Comparison of ENCODE assay signal across 7 mouse cellular contexts in the genomic region with DNA sequence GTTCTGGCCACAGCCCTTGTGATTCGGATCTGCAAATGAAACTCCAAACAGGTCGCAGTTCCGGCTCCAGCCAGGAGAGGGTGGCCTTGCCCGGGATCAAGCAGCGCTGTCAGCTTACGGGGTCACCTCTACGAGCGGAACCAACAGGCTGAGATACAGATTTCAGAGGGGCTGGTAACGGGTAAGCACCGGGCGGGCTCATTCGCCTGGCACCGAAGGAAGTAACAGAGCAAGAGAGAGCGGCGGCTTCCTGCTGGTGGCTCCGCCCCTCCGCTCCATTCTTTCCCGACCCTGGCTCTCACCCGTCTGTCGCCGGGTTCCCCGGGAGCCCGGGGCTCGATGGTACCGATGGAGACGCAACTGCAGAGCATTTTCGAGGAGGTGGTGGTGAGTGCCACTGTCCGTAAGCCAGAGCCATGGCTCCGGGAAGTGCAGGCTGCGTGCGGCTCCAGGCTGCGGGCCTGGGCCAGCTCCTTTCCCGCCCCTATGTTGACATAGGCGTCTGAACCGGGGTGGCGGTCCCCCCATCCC. TPM values are rescaled to one million over a fixed set of nuclear protein-coding genes. Genes with fewer than 3 reads are reported as not detected.
A peak's percentile ranks its signal among the peaks of the same experiment; 100 is the strongest.
DNase-seq lines count a peak whose midpoint lies in the region; ATAC-seq and TF ChIP-seq lines count a peak whose summit lies in the region.

A gene (plus strand): TSS at position 227 of the 531 bp plus-strand sequence.

- peak within 1 kb of the TSS; percentile 89 for H3K9ac ChIP-seq in intestine, postnatal 0 days (ENCODE audit: low read depth, low read length)
- peak within 1 kb of the TSS; percentile 65 for H3K9ac ChIP-seq in midbrain, embryonic 12.5 days (replicated peaks)

- peak within 1 kb of the TSS; percentile 89 for H3K27ac ChIP-seq in embryonic facial prominence, embryonic 10.5 days (replicated peaks)
- no peak within 1 kb of the TSS for H3K27ac ChIP-seq in intestine, postnatal 0 days (ENCODE audit: low read depth, low read length)
- no peak within 1 kb of the TSS for H3K27ac ChIP-seq in midbrain, embryonic 12.5 days (replicated peaks)
- no peak within 1 kb of the TSS for H3K27ac ChIP-seq in small intestine, adult 2 months (ENCODE audit: insufficient read depth, low read depth, low read length)

- TF ChIP-seq POLR2A in small intestine, adult 2 months (IDR thresholded peaks at IDR 0.05; ENCODE audit: low read depth, low read length), result peak; percentile 43; the same call in 1 of the 2 replicates

- peaks cover 37% of the 10 kb centered on the region for H3K36me3 ChIP-seq in embryonic facial prominence, embryonic 10.5 days (replicated peaks)
- H3K36me3 ChIP-seq in intestine, postnatal 0 days (ENCODE audit: control insufficient read depth, insufficient read depth), result peaks cover 25% of the 10 kb centered on the region; the same call in 1 of the 2 replicates
- peaks cover 33% of the 10 kb centered on the region for H3K36me3 ChIP-seq in midbrain, embryonic 12.5 days
- peaks cover 16% of the 10 kb centered on the region for H3K36me3 ChIP-seq in small intestine, adult 2 months (ENCODE audit: control insufficient read depth, insufficient read depth, low read length)

- intact Hi-C loops in left cerebral cortex, postnatal 4 days (cut with DNase I), result loop anchor here (5.0 kb wide), 1 partner anchor 37 kb away; no protein-coding TSS in a partner anchor

- peak; percentile 98 for DNase-seq in adrenal gland, postnatal 10 days
- peak; percentile 97 for DNase-seq in embryonic facial prominence, embryonic 10.5 days (ENCODE audit: low spot score)
- peak; percentile 67 for DNase-seq in gonadal fat pad, adult 2 months (ENCODE audit: low read depth)
- peak; percentile 97 for DNase-seq in left cerebral cortex, postnatal 4 days

- H3K9me3 ChIP-seq in embryonic facial prominence, embryonic 10.5 days, result no peaks in the 10 kb centered on the region
- H3K9me3 ChIP-seq in intestine, postnatal 0 days (ENCODE audit: control insufficient read depth), result no peaks in the 10 kb centered on the region
- no peaks in the 10 kb centered on the region for H3K9me3 ChIP-seq in midbrain, embryonic 12.5 days

- no peaks in the 10 kb centered on the region; the same call in 1 of the 2 replicates for H3K4me1 ChIP-seq in embryonic facial prominence, embryonic 10.5 days
- no peaks in the 10 kb centered on the region for H3K4me1 ChIP-seq in intestine, postnatal 0 days (replicated peaks; ENCODE audit: control insufficient read depth, insufficient read depth, low read length)
- H3K4me1 ChIP-seq in midbrain, embryonic 12.5 days, result no peaks in the 10 kb centered on the region
- H3K4me1 ChIP-seq in small intestine, adult 2 months (ENCODE audit: control insufficient read depth, insufficient read depth, insufficient read length, low read length), result peaks cover under 1% of the 10 kb centered on the region; the same call in 1 of the 2 replicates

- peak; percentile 98 for TF ChIP-seq CTCF in intestine, postnatal 0 days (IDR thresholded peaks at IDR 0.05; ENCODE audit: low read depth)
- TF ChIP-seq CTCF in small intestine, adult 2 months (IDR thresholded peaks at IDR 0.05; ENCODE audit: extremely low read depth, insufficient read length, insufficient replicate concordance, low read depth, low read length), result peak; percentile 97

- H3K27me3 ChIP-seq in embryonic facial prominence, embryonic 10.5 days (replicated peaks; ENCODE audit: low read depth, poor library complexity, severe bottlenecking), result no peaks in the 10 kb centered on the region
- no peaks in the 10 kb centered on the region for H3K27me3 ChIP-seq in intestine, postnatal 0 days (replicated peaks; ENCODE audit: control insufficient read depth, insufficient read depth, low read length)
- H3K27me3 ChIP-seq in midbrain, embryonic 12.5 days, result no peaks in the 10 kb centered on the region
- no peaks in the 10 kb centered on the region for H3K27me3 ChIP-seq in small intestine, adult 2 months (ENCODE audit: control insufficient read depth, insufficient read depth, low read length)

- H3K4me3 ChIP-seq in embryonic facial prominence, embryonic 10.5 days, result peak within 1 kb of the TSS; percentile 93
- peak within 1 kb of the TSS; percentile 91 for H3K4me3 ChIP-seq in intestine, postnatal 0 days (ENCODE audit: low read depth, low read length)
- H3K4me3 ChIP-seq in midbrain, embryonic 12.5 days, result peak within 1 kb of the TSS; percentile 57
- peak within 1 kb of the TSS; percentile 95 for H3K4me3 ChIP-seq in small intestine, adult 2 months (ENCODE audit: low read depth, low read length)

- under 1% methylated on average over 36 of the region's 36 CpGs for WGBS in embryonic facial prominence, embryonic 10.5 days
- WGBS in intestine, postnatal 0 days, result under 1% methylated on average over 36 of the region's 36 CpGs
- under 1% methylated on average over 36 of the region's 36 CpGs for WGBS in midbrain, embryonic 12.5 days
- under 1% methylated on average over 36 of the region's 36 CpGs for WGBS in small intestine, adult 2 months

- peak within 1 kb of the TSS; percentile 66 for H3K4me2 ChIP-seq in intestine, postnatal 0 days (replicated peaks; ENCODE audit: low read depth)
- peak within 1 kb of the TSS; percentile 61 for H3K4me2 ChIP-seq in midbrain, embryonic 12.5 days (replicated peaks)

- peak; percentile 99 for ATAC-seq in intestine, postnatal 0 days
- ATAC-seq in midbrain, embryonic 12.5 days (ENCODE audit: low FRiP score, low read depth), result peak; percentile 100

RNA-seq across cellular contexts. Expression of the gene that starts here (rescaled TPM):
- 10 to 100 TPM; 19.0 to 31.2 TPM for total RNA-seq in adrenal gland, postnatal 10 days (2021)
- polyA plus RNA-seq in embryonic facial prominence, embryonic 10.5 days (2016; fragmentation: Nextera tagmentation; extraction: Ambion mirVana), result 27.7 and 28.4 TPM in 2 replicates
- 17.3 and 17.5 TPM in 2 replicates for polyA plus RNA-seq in gonadal fat pad, adult 2 months (2012; rRNA removed)
- polyA plus RNA-seq in intestine, postnatal 0 days (2015; fragmentation: Nextera tagmentation; extraction: Ambion mirVana), result 5.7 and 5.8 TPM in 2 replicates
- total RNA-seq in left cerebral cortex, postnatal 4 days (2021), result 10 to 100 TPM; 36.6 to 43.1 TPM
- polyA plus RNA-seq in midbrain, embryonic 12.5 days (2016; fragmentation: Nextera tagmentation; extraction: Ambion mirVana), result 33.1 and 34.0 TPM in 2 replicates
- 5.9 and 14.6 TPM in 2 replicates for polyA plus RNA-seq in small intestine, adult 2 months (2012; rRNA removed)
